Mouse (Mus musculus): ENCODE measurements around the gene Ndufb2. TPM values are rescaled to one million over a fixed set of nuclear protein-coding genes. Genes with fewer than 3 reads are reported as not detected.

Gene Ndufb2
- polyA plus RNA-seq (2012; rRNA removed), result 71.2 and 124 TPM in 2 replicates

DNA sequence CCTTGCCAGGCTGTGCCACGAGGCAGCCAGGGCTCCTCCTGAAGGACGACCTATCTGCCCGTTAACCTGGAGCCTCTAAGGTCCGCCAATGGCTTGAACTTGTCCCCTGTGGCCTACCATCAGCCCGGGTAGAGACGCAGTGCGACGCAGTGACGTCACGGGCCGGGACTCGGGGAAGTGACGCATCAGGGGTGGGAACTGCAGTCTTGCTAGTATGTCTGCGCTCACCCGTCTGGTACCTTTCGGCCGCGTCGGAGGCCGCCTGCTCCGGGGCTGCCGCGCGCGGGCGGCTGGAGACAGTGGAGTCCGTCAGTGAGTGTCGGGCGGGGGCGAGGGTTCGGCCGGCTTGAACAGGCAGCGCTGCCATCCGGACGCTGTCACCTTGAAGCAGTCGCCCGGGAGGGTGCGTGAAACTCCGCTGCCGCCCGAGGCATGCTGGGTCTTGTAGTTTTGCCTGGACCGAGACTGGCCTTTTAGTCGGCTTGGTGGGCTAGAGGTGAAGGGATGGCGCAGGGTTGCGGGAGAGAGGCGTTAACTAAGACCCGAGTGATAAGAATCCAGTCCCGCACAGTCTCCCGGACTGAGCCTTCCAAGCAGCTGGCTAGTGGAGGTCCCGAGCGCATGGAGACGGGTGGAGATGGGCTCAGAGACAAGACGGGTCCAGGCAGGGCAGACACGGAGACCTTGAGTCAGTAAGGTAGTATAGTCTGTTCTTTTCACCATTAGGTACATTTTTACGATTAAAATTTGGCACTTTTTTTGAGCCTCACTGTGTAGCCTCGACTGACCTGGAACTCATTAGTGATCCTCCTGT lies at the start of gene Ndufb2:
Gene Ndufb2 (plus strand): TSS at position 174 of the 814 bp plus-strand sequence.
- Histone ChIP-seq H3K27ac (ENCODE audit: insufficient read depth, low read length) (peak within 1 kb of the TSS; percentile 93), H3K4me1 (ENCODE audit: control insufficient read depth, insufficient read depth, insufficient read length) (no peaks in the 10 kb centered on the region), H3K36me3 (ENCODE audit: control insufficient read depth, insufficient read depth, low read length) (peaks cover 3% of the 10 kb centered on the region), H3K4me3 (ENCODE audit: extremely low read depth, insufficient read depth, insufficient read length) (peak within 1 kb of the TSS; percentile 84), H3K27me3 (ENCODE audit: control insufficient read depth, insufficient read depth, low read length) (no peaks in the 10 kb centered on the region)
- peak; percentile 67 for TF ChIP-seq POLR2A (IDR thresholded peaks at IDR 0.05; ENCODE audit: low read depth, low read length)
- TF ChIP-seq CTCF (IDR thresholded peaks at IDR 0.05; ENCODE audit: extremely low read depth, insufficient read depth, insufficient read length, insufficient replicate concordance), result no peak
- DNase-seq (ENCODE audit: low read depth in 1 of 2, low spot score in 2 of 2), result peak; percentile 87 to 91
- under 1% methylated on average over 56 of the region's 56 CpGs for WGBS

DNA sequence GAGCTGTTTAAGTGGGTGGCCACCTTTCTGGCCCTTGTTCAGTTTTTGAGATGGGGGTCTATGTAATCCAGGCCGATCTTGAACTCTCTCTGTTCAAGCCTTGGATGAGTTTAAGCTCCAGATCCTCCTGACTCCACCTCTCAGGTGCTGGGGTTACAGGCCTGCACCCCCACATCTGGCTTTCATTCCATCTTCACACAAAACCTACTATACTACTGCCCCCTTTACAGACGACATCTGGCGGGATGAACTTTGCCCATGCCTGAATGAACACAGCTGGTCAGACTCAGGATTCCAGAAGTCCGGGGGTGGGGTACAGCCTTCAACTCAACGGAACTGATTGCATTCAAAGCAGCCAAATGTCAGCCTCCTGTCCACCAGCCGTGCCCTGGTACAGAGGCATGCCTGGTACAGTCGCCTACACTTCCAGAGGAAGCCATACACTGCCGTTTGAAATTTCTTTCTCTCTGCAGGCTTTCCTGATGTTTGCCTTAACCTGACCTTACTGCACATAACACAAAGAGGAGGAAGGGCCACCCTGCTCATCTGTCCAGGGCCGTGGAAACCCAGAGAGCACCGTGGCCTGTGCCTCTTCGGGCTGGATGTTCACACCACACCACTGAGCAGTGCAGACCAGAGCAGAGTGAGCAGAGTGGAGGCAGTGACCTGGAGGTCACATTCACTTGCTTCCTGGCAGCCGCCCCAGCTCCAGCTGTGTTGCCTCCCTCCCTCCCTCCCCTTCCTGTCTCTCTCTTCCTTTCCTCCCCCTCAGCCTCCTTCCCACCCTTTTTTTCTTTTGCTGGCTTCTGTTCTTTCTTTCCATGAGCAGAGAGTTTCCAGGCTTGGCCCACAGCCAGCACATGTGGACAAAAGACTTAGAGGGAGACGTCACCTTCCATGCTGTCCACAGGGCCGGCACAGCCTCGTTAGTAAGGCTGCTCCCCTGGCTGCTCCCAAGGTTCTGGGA lies 49.5 kb upstream of the Ndufb2 start:
- H3K4me3 ChIP-seq (ENCODE audit: extremely low read depth, insufficient read depth, insufficient read length), result no peak overlapping the region
- 48% methylated on average over 15 of the region's 15 CpGs for WGBS
- H3K27ac ChIP-seq (ENCODE audit: insufficient read depth, low read length), result no peak overlapping the region
- no peak for TF ChIP-seq POLR2A (IDR thresholded peaks at IDR 0.05; ENCODE audit: low read depth, low read length)
- no peak for TF ChIP-seq CTCF (IDR thresholded peaks at IDR 0.05; ENCODE audit: extremely low read depth, insufficient read depth, insufficient read length, insufficient replicate concordance)
- no peak for DNase-seq (ENCODE audit: low read depth in 1 of 2, low spot score in 2 of 2)
- no peaks in the 10 kb centered on the region for H3K36me3 ChIP-seq (ENCODE audit: control insufficient read depth, insufficient read depth, low read length)
- H3K4me1 ChIP-seq (ENCODE audit: control insufficient read depth, insufficient read depth, insufficient read length), result no peaks in the 10 kb centered on the region
- H3K27me3 ChIP-seq (ENCODE audit: control insufficient read depth, insufficient read depth, low read length), result no peaks in the 10 kb centered on the region

- Histone ChIP-seq H3K27ac (ENCODE audit: insufficient read depth, low read length) (no peak overlapping the region; the same call in 1 of the 2 replicates), H3K4me3 (ENCODE audit: extremely low read depth, insufficient read depth, insufficient read length) (no peak overlapping the region), H3K4me1 (ENCODE audit: control insufficient read depth, insufficient read depth, insufficient read length) (no peaks in the 10 kb centered on the region), H3K36me3 (ENCODE audit: control insufficient read depth, insufficient read depth, low read length) (no peaks in the 10 kb centered on the region), H3K27me3 (ENCODE audit: control insufficient read depth, insufficient read depth, low read length) (no peaks in the 10 kb centered on the region)
- 90% methylated on average over 15 of the region's 15 CpGs for WGBS
- DNase-seq (ENCODE audit: low read depth in 1 of 2, low spot score in 2 of 2), result no peak
- TF ChIP-seq POLR2A (IDR thresholded peaks at IDR 0.05; ENCODE audit: low read depth, low read length), result no peak
- no peak for TF ChIP-seq CTCF (IDR thresholded peaks at IDR 0.05; ENCODE audit: extremely low read depth, insufficient read depth, insufficient read length, insufficient replicate concordance)
Observed at GRCm38 (mm10) chr6:39543769-39544420, 48.5 kb upstream of the Ndufb2 start.

DNA sequence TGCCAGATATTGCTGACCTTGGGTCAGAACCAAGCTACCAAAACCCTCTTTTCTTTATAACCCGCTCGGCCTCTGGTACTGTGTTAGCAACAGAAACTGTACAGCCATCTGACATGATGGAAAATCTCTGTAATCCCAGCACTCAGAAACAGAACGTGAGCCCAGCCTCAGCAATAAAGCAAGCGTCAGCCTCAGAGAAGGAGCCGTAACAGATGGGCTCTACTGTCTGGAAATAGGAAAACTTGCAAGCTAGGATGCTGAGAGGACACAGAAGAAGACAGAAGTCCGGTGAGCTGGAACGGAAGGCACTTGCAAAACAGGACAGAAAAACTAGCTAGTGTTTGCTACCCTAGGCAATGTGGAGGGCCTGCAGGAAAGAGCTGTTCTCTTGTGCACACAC lies 46.9 kb upstream of the Ndufb2 start:
- no peaks in the 10 kb centered on the region for H3K4me1 ChIP-seq (ENCODE audit: control insufficient read depth, insufficient read depth, insufficient read length)
- no peak for TF ChIP-seq CTCF (IDR thresholded peaks at IDR 0.05; ENCODE audit: extremely low read depth, insufficient read depth, insufficient read length, insufficient replicate concordance)
- no peak for TF ChIP-seq POLR2A (IDR thresholded peaks at IDR 0.05; ENCODE audit: low read depth, low read length)
- H3K27ac ChIP-seq (ENCODE audit: insufficient read depth, low read length), result no peak overlapping the region
- no peaks in the 10 kb centered on the region for H3K36me3 ChIP-seq (ENCODE audit: control insufficient read depth, insufficient read depth, low read length)
- no peak overlapping the region for H3K4me3 ChIP-seq (ENCODE audit: extremely low read depth, insufficient read depth, insufficient read length)
- WGBS, result 89% methylated on average over 7 of the region's 7 CpGs
- no peaks in the 10 kb centered on the region for H3K27me3 ChIP-seq (ENCODE audit: control insufficient read depth, insufficient read depth, low read length)
- DNase-seq (ENCODE audit: low read depth in 1 of 2, low spot score in 2 of 2), result no peak

DNA sequence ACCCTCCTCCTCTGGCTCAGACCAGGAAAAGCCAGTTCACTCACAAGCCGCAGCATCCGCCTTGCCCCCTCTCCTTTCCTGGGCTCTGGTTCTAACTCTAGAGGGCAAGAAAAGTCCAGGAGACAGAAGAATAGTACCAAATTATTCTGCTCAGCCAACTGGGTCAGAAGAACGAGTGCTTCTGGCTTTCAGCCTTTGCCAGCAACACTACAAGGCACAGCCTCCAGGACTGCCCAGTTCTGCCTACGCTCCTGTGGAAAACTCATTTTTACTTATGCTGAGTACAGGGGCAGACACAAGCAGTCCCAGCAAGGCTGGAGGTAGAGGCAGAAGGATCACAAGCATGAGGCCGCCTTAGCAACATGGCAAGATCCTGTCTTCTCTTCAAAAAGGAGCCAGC lies 44.3 kb upstream of the Ndufb2 start:
- H3K4me3 ChIP-seq (ENCODE audit: extremely low read depth, insufficient read depth, insufficient read length), result no peak overlapping the region
- no peak overlapping the region for H3K27ac ChIP-seq (ENCODE audit: insufficient read depth, low read length)
- H3K4me1 ChIP-seq (ENCODE audit: control insufficient read depth, insufficient read depth, insufficient read length), result no peaks in the 10 kb centered on the region
- TF ChIP-seq CTCF (IDR thresholded peaks at IDR 0.05; ENCODE audit: extremely low read depth, insufficient read depth, insufficient read length, insufficient replicate concordance) (no peak), POLR2A (IDR thresholded peaks at IDR 0.05; ENCODE audit: low read depth, low read length) (no peak)
- WGBS, result 86% methylated on average over 5 of the region's 5 CpGs
- no peaks in the 10 kb centered on the region for H3K27me3 ChIP-seq (ENCODE audit: control insufficient read depth, insufficient read depth, low read length)
- no peaks in the 10 kb centered on the region for H3K36me3 ChIP-seq (ENCODE audit: control insufficient read depth, insufficient read depth, low read length)
- no peak for DNase-seq (ENCODE audit: low read depth in 1 of 2, low spot score in 2 of 2)

DNA sequence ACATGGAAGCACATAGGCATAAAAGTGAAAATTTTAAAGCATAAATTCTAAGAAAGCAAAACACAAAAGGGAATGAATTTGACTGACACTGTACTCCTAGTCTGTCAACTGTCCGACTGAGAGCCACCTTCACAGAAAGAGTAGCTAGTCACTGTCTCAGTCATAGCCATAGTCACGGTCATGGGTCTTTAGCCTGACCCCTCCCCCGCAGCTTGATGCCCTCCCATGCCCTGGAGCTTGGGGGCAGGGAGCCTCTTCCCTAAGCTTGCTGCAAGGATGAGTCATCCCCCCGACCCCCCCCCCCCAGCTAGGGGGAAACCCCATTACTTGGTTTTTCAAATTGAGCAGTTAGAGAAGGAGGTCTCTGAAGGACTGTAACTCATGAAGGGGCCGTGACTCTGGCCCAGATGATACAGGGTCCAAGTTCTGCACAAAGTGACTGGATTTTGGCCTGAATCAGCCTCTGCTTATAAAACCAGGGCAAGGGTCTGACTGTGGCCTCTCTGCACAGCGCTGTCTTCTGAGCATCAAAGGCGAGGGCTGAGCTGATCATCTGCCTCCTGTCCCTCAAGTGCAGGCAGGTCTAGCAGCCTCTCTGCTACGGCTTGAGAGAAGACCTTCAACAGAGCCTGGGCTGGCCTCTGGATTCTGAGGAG lies 40.3 kb upstream of the Ndufb2 start:
- Histone ChIP-seq H3K27me3 (ENCODE audit: control insufficient read depth, insufficient read depth, low read length) (peaks cover 5% of the 10 kb centered on the region), H3K4me1 (ENCODE audit: control insufficient read depth, insufficient read depth, insufficient read length) (no peaks in the 10 kb centered on the region), H3K36me3 (ENCODE audit: control insufficient read depth, insufficient read depth, low read length) (no peaks in the 10 kb centered on the region), H3K27ac (ENCODE audit: insufficient read depth, low read length) (no peak overlapping the region), H3K4me3 (ENCODE audit: extremely low read depth, insufficient read depth, insufficient read length) (no peak overlapping the region)
- 50% methylated on average over 8 of the region's 8 CpGs for WGBS
- TF ChIP-seq CTCF (IDR thresholded peaks at IDR 0.05; ENCODE audit: extremely low read depth, insufficient read depth, insufficient read length, insufficient replicate concordance) (no peak), POLR2A (IDR thresholded peaks at IDR 0.05; ENCODE audit: low read depth, low read length) (no peak)
- DNase-seq (ENCODE audit: low read depth in 1 of 2, low spot score in 2 of 2), result no peak

Data from spleen, adult 2 months (tissue).